ENCODE assay signal across 35 mouse cellular contexts in the genomic region with DNA sequence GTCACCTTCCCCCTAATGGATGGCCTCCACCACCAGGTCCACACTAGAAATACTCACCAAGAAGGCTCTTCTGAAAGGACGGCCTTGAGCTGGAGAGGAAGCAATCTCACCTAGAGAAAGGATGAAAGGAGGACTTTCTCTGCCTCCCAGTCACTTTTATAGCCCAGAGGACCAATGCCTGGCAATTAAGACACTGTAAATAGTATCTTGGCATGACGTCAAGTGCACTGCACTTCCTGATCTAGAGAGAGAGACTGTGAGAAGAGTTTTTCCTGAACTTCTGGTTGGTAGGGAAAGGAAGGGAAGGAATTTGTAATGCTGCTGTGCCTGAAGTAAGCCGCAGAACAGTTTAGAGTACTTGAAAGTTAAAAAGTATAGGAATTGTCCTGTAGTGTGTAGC. TPM values are rescaled to one million over a fixed set of nuclear protein-coding genes. Genes with fewer than 3 reads are reported as not detected.
DNase-seq lines count a peak whose midpoint lies in the region; ATAC-seq and TF ChIP-seq lines count a peak whose summit lies in the region.
"Had no signal": no experiment of that assay in that cellular context is flagged by ENCODE, and none has a peak within 500 bp of the region (broad histone marks: within the 10 kb centered on the region; RNA-seq: fewer than 3 reads in every experiment).

No protein-coding gene starts in this region.

- WGBS in liver, adult 2 months, result 68% methylated on average over 3 of the region's 3 CpGs
- WGBS in liver, postnatal 0 days (ENCODE audit: insufficient replicate concordance), result 56% methylated on average over 3 of the region's 3 CpGs
- 83% methylated on average over 3 of the region's 3 CpGs for WGBS in midbrain, embryonic 11.5 days
- whole genome bisulfite sequencing in midbrain, embryonic 13.5 days, result 82% methylated on average over 3 of the region's 3 CpGs
- WGBS in intestine, postnatal 0 days, result 24% methylated on average over 3 of the region's 3 CpGs
- WGBS in stomach, postnatal 0 days, result 55% methylated on average over 3 of the region's 3 CpGs

- no peaks in the 10 kb centered on the region for H3K36me3 ChIP-seq in liver, adult 2 months (ENCODE audit: control insufficient read depth, insufficient read depth, low read length)
- no peaks in the 10 kb centered on the region for H3K36me3 ChIP-seq in liver, postnatal 0 days (replicated peaks; ENCODE audit: insufficient read depth, low read length)
- H3K36me3 ChIP-seq in midbrain, embryonic 11.5 days (ENCODE audit: control insufficient read depth, insufficient read depth, low read length), result no peaks in the 10 kb centered on the region
- no peaks in the 10 kb centered on the region for H3K36me3 ChIP-seq in midbrain, embryonic 13.5 days
- no peaks in the 10 kb centered on the region for H3K36me3 ChIP-seq in intestine, postnatal 0 days (ENCODE audit: control insufficient read depth, insufficient read depth)
- H3K36me3 ChIP-seq in stomach, postnatal 0 days (ENCODE audit: control insufficient read depth, insufficient read depth, low read length), result no peaks in the 10 kb centered on the region
- H3K36me3 ChIP-seq: embryonic facial prominence, embryonic 15.5 days; forebrain, embryonic 12.5 days; forebrain, embryonic 15.5 days; G1E; heart, embryonic 12.5 days; heart, embryonic 15.5 days had no signal

- peaks cover 8% of the 10 kb centered on the region; the same call in 1 of the 2 replicates for H3K4me1 ChIP-seq in liver, adult 2 months (ENCODE audit: control insufficient read depth, insufficient read depth, low read length)
- H3K4me1 ChIP-seq in liver, postnatal 0 days (ENCODE audit: insufficient read depth), result peaks cover 9% of the 10 kb centered on the region; the same call in 1 of the 2 replicates
- no peaks in the 10 kb centered on the region for H3K4me1 ChIP-seq in midbrain, embryonic 11.5 days (ENCODE audit: control insufficient read depth, insufficient read depth, low read length)
- H3K4me1 ChIP-seq in midbrain, embryonic 13.5 days (replicated peaks), result no peaks in the 10 kb centered on the region
- 0 out of 2 replicates have a peak, but pooled peaks cover 4% of the 10 kb centered on the region for H3K4me1 ChIP-seq in intestine, postnatal 0 days (replicated peaks; ENCODE audit: control insufficient read depth, insufficient read depth, low read length)
- H3K4me1 ChIP-seq in stomach, postnatal 0 days (replicated peaks; ENCODE audit: control insufficient read depth, insufficient read depth), result no peaks in the 10 kb centered on the region
- H3K4me1 ChIP-seq: embryonic facial prominence, embryonic 15.5 days; forebrain, embryonic 12.5 days; heart, embryonic 15.5 days had no signal

- peak; percentile 22 for DNase-seq in liver, adult 2 months (ENCODE audit: extremely low read depth, low read depth, low spot score)
- no peak for DNase-seq in liver, postnatal 0 days
- DNase-seq in midbrain, embryonic 11.5 days (ENCODE audit: low spot score, missing footprints), result peak; percentile 4
- peak; percentile 50 for DNase-seq in stomach, postnatal 0 days (ENCODE audit: low spot score)
- DNase-seq in thymus, postnatal 4 days, result no peak
- no peak for DNase-seq in heart, postnatal 36 days
- DNase-seq: adrenal gland, postnatal 10 days; adrenal gland, postnatal 36 days; B cell, adult 2 months; cerebellum, adult 18-20 months; cerebellum, adult 9-11 months; cerebellum, postnatal 25 days; embryo, embryonic 11 days; gastrocnemius, postnatal 25 days; heart, adult 18-20 months; heart, postnatal 10 days; heart, postnatal 4 days had no signal

- no peak for TF ChIP-seq POLR2A in liver, adult 2 months (IDR thresholded peaks at IDR 0.05; ENCODE audit: extremely low read depth, insufficient read depth, low read length)

- TF ChIP-seq EP300 in liver, postnatal 0 days (IDR thresholded peaks at IDR 0.05; ENCODE audit: low read depth), result no peak
- TF ChIP-seq EP300 in stomach, postnatal 0 days (optimal IDR thresholded peaks at IDR 0.05), result no peak

- no peak overlapping the region for H3K4me2 ChIP-seq in liver, postnatal 0 days (ENCODE audit: low read depth, low read length)
- no peak overlapping the region for H3K4me2 ChIP-seq in midbrain, embryonic 11.5 days
- no peak overlapping the region for H3K4me2 ChIP-seq in midbrain, embryonic 13.5 days (replicated peaks)
- no peak overlapping the region for H3K4me2 ChIP-seq in intestine, postnatal 0 days (replicated peaks; ENCODE audit: low read depth)
- H3K4me2 ChIP-seq in stomach, postnatal 0 days (replicated peaks; ENCODE audit: low read depth), result no peak overlapping the region; the same call in 1 of the 2 replicates
- H3K4me2 ChIP-seq: embryonic facial prominence, embryonic 15.5 days; forebrain, embryonic 12.5 days; forebrain, embryonic 15.5 days; heart, embryonic 12.5 days; heart, embryonic 15.5 days; hindbrain, embryonic 14.5 days had no signal

- no peak for TF ChIP-seq CTCF in liver, adult 2 months (IDR thresholded peaks at IDR 0.05; ENCODE audit: low read depth, low read length)
- no peak for TF ChIP-seq CTCF in liver, postnatal 0 days (IDR thresholded peaks at IDR 0.05; ENCODE audit: low read depth)
- no peak for TF ChIP-seq CTCF in intestine, postnatal 0 days (IDR thresholded peaks at IDR 0.05; ENCODE audit: low read depth)
- no peak for TF ChIP-seq CTCF in stomach, postnatal 0 days (IDR thresholded peaks at IDR 0.05; ENCODE audit: low read depth)

- H3K27ac ChIP-seq in liver, adult 2 months (replicated peaks; ENCODE audit: insufficient read depth, low read depth, low read length), result no peak overlapping the region
- H3K27ac ChIP-seq in liver, postnatal 0 days (ENCODE audit: low read depth), result no peak overlapping the region
- no peak overlapping the region for H3K27ac ChIP-seq in midbrain, embryonic 11.5 days (ENCODE audit: low read depth, low read length)
- no peak overlapping the region for H3K27ac ChIP-seq in midbrain, embryonic 13.5 days
- no peak overlapping the region for H3K27ac ChIP-seq in intestine, postnatal 0 days (ENCODE audit: low read depth, low read length)
- no peak overlapping the region for H3K27ac ChIP-seq in stomach, postnatal 0 days (replicated peaks)
- H3K27ac ChIP-seq: embryonic facial prominence, embryonic 15.5 days; forebrain, embryonic 12.5 days; forebrain, embryonic 15.5 days; heart, embryonic 15.5 days; hindbrain, embryonic 14.5 days; hindbrain, postnatal 0 days had no signal

- H3K27me3 ChIP-seq in liver, adult 2 months (ENCODE audit: control insufficient read depth, insufficient read depth, low read length), result no peaks in the 10 kb centered on the region
- no peaks in the 10 kb centered on the region for H3K27me3 ChIP-seq in liver, postnatal 0 days (ENCODE audit: insufficient read depth, low read length)
- H3K27me3 ChIP-seq in midbrain, embryonic 11.5 days (ENCODE audit: control insufficient read depth, insufficient read depth, low read length), result no peaks in the 10 kb centered on the region
- H3K27me3 ChIP-seq in midbrain, embryonic 13.5 days, result no peaks in the 10 kb centered on the region
- H3K27me3 ChIP-seq in intestine, postnatal 0 days (replicated peaks; ENCODE audit: control insufficient read depth, insufficient read depth, low read length), result peaks cover 53% of the 10 kb centered on the region
- H3K27me3 ChIP-seq in stomach, postnatal 0 days (ENCODE audit: control insufficient read depth, insufficient read depth, low read length), result no peaks in the 10 kb centered on the region
- H3K27me3 ChIP-seq: embryonic facial prominence, embryonic 15.5 days; forebrain, embryonic 15.5 days; heart, embryonic 12.5 days; heart, embryonic 15.5 days had no signal

- H3K79me2 ChIP-seq in liver, adult 2 months (ENCODE audit: control insufficient read depth, insufficient read depth, low read length), result no peaks in the 10 kb centered on the region

- no peak for ATAC-seq in liver, postnatal 0 days
- ATAC-seq in midbrain, embryonic 11.5 days (ENCODE audit: low FRiP score), result no peak
- no peak for ATAC-seq in midbrain, embryonic 13.5 days
- ATAC-seq in intestine, postnatal 0 days, result peak; percentile 42; the same call in 1 of the 2 replicates
- peak; percentile 58 for ATAC-seq in stomach, postnatal 0 days (ENCODE audit: low FRiP score, low TSS enrichment)
- ATAC-seq: forebrain, embryonic 15.5 days; hindbrain, postnatal 0 days; Patski had no signal

- intact Hi-C loops in heart, postnatal 36 days (cut with DNase I), result no loop called here

- H3K4me3 ChIP-seq in liver, adult 2 months (ENCODE audit: insufficient read depth, low read depth, low read length), result no peak overlapping the region
- no peak overlapping the region for H3K4me3 ChIP-seq in liver, postnatal 0 days (ENCODE audit: low read depth, low read length)
- no peak overlapping the region for H3K4me3 ChIP-seq in midbrain, embryonic 11.5 days (ENCODE audit: low read depth, low read length)
- no peak overlapping the region for H3K4me3 ChIP-seq in midbrain, embryonic 13.5 days (replicated peaks)
- H3K4me3 ChIP-seq in intestine, postnatal 0 days (ENCODE audit: low read depth, low read length), result no peak overlapping the region
- H3K4me3 ChIP-seq in stomach, postnatal 0 days (ENCODE audit: low read depth, low read length), result no peak overlapping the region
- H3K4me3 ChIP-seq: embryonic facial prominence, embryonic 15.5 days; forebrain, embryonic 12.5 days; forebrain, embryonic 15.5 days; heart, embryonic 12.5 days; heart, embryonic 15.5 days had no signal

- H3K9ac ChIP-seq in liver, adult 2 months (ENCODE audit: low read depth, low read length), result no peak overlapping the region
- H3K9ac ChIP-seq in liver, postnatal 0 days (replicated peaks), result no peak overlapping the region
- H3K9ac ChIP-seq in midbrain, embryonic 11.5 days (ENCODE audit: low read length), result no peak overlapping the region
- H3K9ac ChIP-seq in midbrain, embryonic 13.5 days (replicated peaks), result no peak overlapping the region
- H3K9ac ChIP-seq in intestine, postnatal 0 days (ENCODE audit: low read depth, low read length), result no peak overlapping the region
- H3K9ac ChIP-seq in stomach, postnatal 0 days (ENCODE audit: low read length), result no peak overlapping the region
- H3K9ac ChIP-seq: embryonic facial prominence, embryonic 15.5 days; forebrain, embryonic 12.5 days; forebrain, embryonic 15.5 days; heart, embryonic 12.5 days; heart, embryonic 15.5 days; hindbrain, embryonic 14.5 days had no signal

- H3K9me3 ChIP-seq in liver, postnatal 0 days (ENCODE audit: low read length), result no peaks in the 10 kb centered on the region
- no peaks in the 10 kb centered on the region for H3K9me3 ChIP-seq in midbrain, embryonic 11.5 days (ENCODE audit: control insufficient read depth, low read length)
- H3K9me3 ChIP-seq in midbrain, embryonic 13.5 days, result no peaks in the 10 kb centered on the region
- no peaks in the 10 kb centered on the region for H3K9me3 ChIP-seq in intestine, postnatal 0 days (ENCODE audit: control insufficient read depth)
- H3K9me3 ChIP-seq in stomach, postnatal 0 days (ENCODE audit: control insufficient read depth, low read length), result no peaks in the 10 kb centered on the region
- H3K9me3 ChIP-seq: embryonic facial prominence, embryonic 15.5 days; forebrain, embryonic 12.5 days; forebrain, embryonic 15.5 days; G1E; heart, embryonic 12.5 days; heart, embryonic 15.5 days had no signal

RNA-seq across cellular contexts. Expression of gene 2210407C18Rik, which starts 2.5 kb away (rescaled TPM):
- total RNA-seq in liver, adult 2 months (2014; rRNA removed), result 0.27 TPM in 1 of 2 replicates, not detected in the other
- polyA plus RNA-seq in liver, adult 2 months (2012; rRNA removed), result not detected in 2 replicates
- not detected in 2 replicates for polyA plus RNA-seq in liver, postnatal 0 days (2015; fragmentation: Nextera tagmentation; extraction: Ambion mirVana)
- not detected in 2 replicates for polyA plus RNA-seq in midbrain, embryonic 11.5 days (2014; fragmentation: Nextera tagmentation; extraction: Ambion mirVana)
- polyA plus RNA-seq in midbrain, embryonic 13.5 days (2015; fragmentation: Nextera tagmentation; extraction: Ambion mirVana), result not detected in 2 replicates
- 24.5 and 49.3 TPM in 2 replicates for polyA plus RNA-seq in intestine, postnatal 0 days (2015; fragmentation: Nextera tagmentation; extraction: Ambion mirVana)
- polyA plus RNA-seq in stomach, postnatal 0 days (2015; fragmentation: Nextera tagmentation; extraction: Ambion mirVana), result 1,000 and 1,066 TPM in 2 replicates
- total RNA-seq in heart, postnatal 36 days (2021), result 10 to 100 TPM in 1 of 2 experiments, 1 to 10 TPM in 1; 7.7 to 15.5 TPM
- total RNA-seq: adrenal gland, adult 18-20 months; adrenal gland, postnatal 10 days; adrenal gland, postnatal 36 days; CH12.LX; common myeloid progenitor, adult 5-6 weeks; G1E; gastrocnemius, adult 8-10 months; gastrocnemius, postnatal 25 days; heart, postnatal 4 days; hindbrain, postnatal 0 days had no signal
- polyA plus RNA-seq: embryonic facial prominence, embryonic 11.5 days; embryonic facial prominence, embryonic 15.5 days; forebrain, embryonic 12.5 days; forebrain, embryonic 15.5 days; G1E; gonadal fat pad, adult 2 months; heart, embryonic 12.5 days; heart, embryonic 15.5 days; hindbrain, embryonic 11.5 days; hindbrain, embryonic 14.5 days; hindbrain, postnatal 0 days had no signal

RNA-seq across cellular contexts. Expression of gene Olfr323, which starts 16.9 kb away (rescaled TPM):
- not detected in 2 replicates for total RNA-seq in liver, adult 2 months (2014; rRNA removed)
- not detected in 2 replicates for polyA plus RNA-seq in liver, adult 2 months (2012; rRNA removed)
- polyA plus RNA-seq in liver, postnatal 0 days (2015; fragmentation: Nextera tagmentation; extraction: Ambion mirVana), result not detected in 2 replicates
- not detected in 2 replicates for polyA plus RNA-seq in midbrain, embryonic 11.5 days (2014; fragmentation: Nextera tagmentation; extraction: Ambion mirVana)
- polyA plus RNA-seq in midbrain, embryonic 13.5 days (2015; fragmentation: Nextera tagmentation; extraction: Ambion mirVana), result not detected in 2 replicates
- polyA plus RNA-seq in intestine, postnatal 0 days (2015; fragmentation: Nextera tagmentation; extraction: Ambion mirVana), result not detected in 2 replicates
- polyA plus RNA-seq in stomach, postnatal 0 days (2015; fragmentation: Nextera tagmentation; extraction: Ambion mirVana), result 0.29 and 0.46 TPM in 2 replicates
- total RNA-seq in heart, postnatal 36 days (2021), result not detected
- total RNA-seq: adrenal gland, adult 18-20 months; adrenal gland, postnatal 10 days; adrenal gland, postnatal 36 days; CH12.LX; common myeloid progenitor, adult 5-6 weeks; gastrocnemius, adult 8-10 months; gastrocnemius, postnatal 25 days; heart, adult 18-20 months; heart, postnatal 10 days; heart, postnatal 4 days; hindbrain, postnatal 0 days had no signal
- polyA plus RNA-seq: embryonic facial prominence, embryonic 11.5 days; forebrain, embryonic 12.5 days; forebrain, embryonic 15.5 days; G1E; gonadal fat pad, adult 2 months; heart, embryonic 12.5 days; heart, embryonic 15.5 days; hindbrain, embryonic 11.5 days; hindbrain, embryonic 14.5 days; hindbrain, postnatal 0 days; Patski had no signal

RNA-seq across cellular contexts. Expression of gene Olfr324, which starts 18.4 kb away (rescaled TPM):
- not detected in 2 replicates for total RNA-seq in liver, adult 2 months (2014; rRNA removed)
- not detected in 2 replicates for polyA plus RNA-seq in liver, adult 2 months (2012; rRNA removed)
- not detected in 2 replicates for polyA plus RNA-seq in liver, postnatal 0 days (2015; fragmentation: Nextera tagmentation; extraction: Ambion mirVana)
- polyA plus RNA-seq in midbrain, embryonic 11.5 days (2014; fragmentation: Nextera tagmentation; extraction: Ambion mirVana), result not detected in 2 replicates
- polyA plus RNA-seq in midbrain, embryonic 13.5 days (2015; fragmentation: Nextera tagmentation; extraction: Ambion mirVana), result not detected in 2 replicates
- polyA plus RNA-seq in intestine, postnatal 0 days (2015; fragmentation: Nextera tagmentation; extraction: Ambion mirVana), result not detected in 2 replicates
- not detected in 2 replicates for polyA plus RNA-seq in stomach, postnatal 0 days (2015; fragmentation: Nextera tagmentation; extraction: Ambion mirVana)
- not detected for total RNA-seq in heart, postnatal 36 days (2021)
- total RNA-seq: adrenal gland, adult 18-20 months; adrenal gland, postnatal 10 days; adrenal gland, postnatal 36 days; CH12.LX; common myeloid progenitor, adult 5-6 weeks; gastrocnemius, adult 8-10 months; gastrocnemius, postnatal 25 days; heart, adult 18-20 months; heart, postnatal 10 days; heart, postnatal 4 days had no signal
- polyA plus RNA-seq: embryonic facial prominence, embryonic 11.5 days; embryonic facial prominence, embryonic 15.5 days; forebrain, embryonic 12.5 days; forebrain, embryonic 15.5 days; G1E; gonadal fat pad, adult 2 months; heart, embryonic 12.5 days; heart, embryonic 15.5 days; hindbrain, embryonic 11.5 days; hindbrain, embryonic 14.5 days had no signal

RNA-seq across cellular contexts. Expression of gene Trim58, which starts 26.9 kb away (rescaled TPM):
- not detected in 2 replicates for total RNA-seq in liver, adult 2 months (2014; rRNA removed)
- polyA plus RNA-seq in liver, adult 2 months (2012; rRNA removed), result not detected in 2 replicates
- polyA plus RNA-seq in liver, postnatal 0 days (2015; fragmentation: Nextera tagmentation; extraction: Ambion mirVana), result 5.8 and 5.9 TPM in 2 replicates
- polyA plus RNA-seq in midbrain, embryonic 11.5 days (2014; fragmentation: Nextera tagmentation; extraction: Ambion mirVana), result 0.10 and 0.63 TPM in 2 replicates
- polyA plus RNA-seq in midbrain, embryonic 13.5 days (2015; fragmentation: Nextera tagmentation; extraction: Ambion mirVana), result 0.07 and 0.12 TPM in 2 replicates
- not detected in 2 replicates for polyA plus RNA-seq in intestine, postnatal 0 days (2015; fragmentation: Nextera tagmentation; extraction: Ambion mirVana)
- polyA plus RNA-seq in stomach, postnatal 0 days (2015; fragmentation: Nextera tagmentation; extraction: Ambion mirVana), result 1.5 and 1.9 TPM in 2 replicates
- total RNA-seq in heart, postnatal 36 days (2021), result not detected
- total RNA-seq: adrenal gland, adult 18-20 months; adrenal gland, postnatal 36 days; CH12.LX; gastrocnemius, adult 8-10 months; gastrocnemius, postnatal 25 days; heart, adult 18-20 months had no signal
- polyA plus RNA-seq: embryonic facial prominence, embryonic 15.5 days; forebrain, embryonic 15.5 days; G1E; gonadal fat pad, adult 2 months had no signal

RNA-seq across cellular contexts. Expression of gene Olfr325, which starts 35.8 kb away (rescaled TPM):
- not detected in 2 replicates for total RNA-seq in liver, adult 2 months (2014; rRNA removed)
- not detected in 2 replicates for polyA plus RNA-seq in liver, adult 2 months (2012; rRNA removed)
- polyA plus RNA-seq in liver, postnatal 0 days (2015; fragmentation: Nextera tagmentation; extraction: Ambion mirVana), result not detected in 2 replicates
- polyA plus RNA-seq in midbrain, embryonic 11.5 days (2014; fragmentation: Nextera tagmentation; extraction: Ambion mirVana), result not detected in 2 replicates
- not detected in 2 replicates for polyA plus RNA-seq in midbrain, embryonic 13.5 days (2015; fragmentation: Nextera tagmentation; extraction: Ambion mirVana)
- polyA plus RNA-seq in intestine, postnatal 0 days (2015; fragmentation: Nextera tagmentation; extraction: Ambion mirVana), result not detected in 2 replicates
- not detected in 2 replicates for polyA plus RNA-seq in stomach, postnatal 0 days (2015; fragmentation: Nextera tagmentation; extraction: Ambion mirVana)
- total RNA-seq in heart, postnatal 36 days (2021), result not detected
- total RNA-seq: adrenal gland, adult 18-20 months; adrenal gland, postnatal 10 days; adrenal gland, postnatal 36 days; CH12.LX; common myeloid progenitor, adult 5-6 weeks; gastrocnemius, adult 8-10 months; gastrocnemius, postnatal 25 days; heart, adult 18-20 months; heart, postnatal 10 days; heart, postnatal 4 days; hindbrain, postnatal 0 days had no signal
- polyA plus RNA-seq: embryonic facial prominence, embryonic 11.5 days; embryonic facial prominence, embryonic 15.5 days; forebrain, embryonic 12.5 days; forebrain, embryonic 15.5 days; G1E; gonadal fat pad, adult 2 months; heart, embryonic 12.5 days; heart, embryonic 15.5 days; hindbrain, embryonic 11.5 days; hindbrain, embryonic 14.5 days; hindbrain, postnatal 0 days; Patski had no signal

Comparison
In these comparisons a context has a peak if more than half of its experiments do, and no peak if none do; other contexts are left out.
1. DNase-seq: peak in liver, adult 2 months (single experiment), midbrain, embryonic 11.5 days (single experiment) and stomach, postnatal 0 days (single experiment); none in liver, postnatal 0 days (single experiment), thymus, postnatal 4 days (single experiment) and heart, postnatal 36 days (0 of 2).
2. ATAC-seq: peak in intestine, postnatal 0 days (single experiment) and stomach, postnatal 0 days (single experiment); none in liver, postnatal 0 days (single experiment), midbrain, embryonic 11.5 days (single experiment) and midbrain, embryonic 13.5 days (single experiment).
3. RNA of gene 2210407C18Rik, which starts 2.5 kb away (polyA plus RNA-seq): 1,000 to 1,066 TPM in stomach, postnatal 0 days; 24.5 to 49.3 TPM in intestine, postnatal 0 days, not detected in liver, adult 2 months, not detected in liver, postnatal 0 days, not detected in midbrain, embryonic 11.5 days and not detected in midbrain, embryonic 13.5 days; every median in the first group is over 10 times any median in the second.